Mouse (Mus musculus) ES-Bruce4 (cell line): ENCODE data around the gene Mamdc2. TPM values are rescaled to one million over a fixed set of nuclear protein-coding genes. Genes with fewer than 3 reads are reported as not detected.

Experiments
- H3K27ac ChIP-seq: 2 replicates; pipeline ENCODE4 v1.5.1; 2012; ENCODE audit warnings: low read length, inconsistent platforms; ENCODE audit not compliant: insufficient read depth
- H3K27me3 ChIP-seq: 2 replicates; pipeline ENCODE4 v1.6.1; 2012; ENCODE audit warnings: mild to moderate bottlenecking, low read length, inconsistent platforms; ENCODE audit not compliant: control insufficient read depth, poor library complexity, insufficient read depth, severe bottlenecking
- H3K36me3 ChIP-seq: 2 replicates; pipeline ENCODE4 v1.6.1; 2012; ENCODE audit warnings: inconsistent platforms, mild to moderate bottlenecking, low read length, moderate library complexity; ENCODE audit not compliant: control insufficient read depth, poor library complexity, insufficient read depth, severe bottlenecking
- H3K4me1 ChIP-seq: one replicate; pipeline ENCODE4 v1.8.1; 2011; ENCODE audit warnings: low read length; ENCODE audit not compliant: control insufficient read depth, insufficient read depth
- H3K4me3 ChIP-seq: 2 replicates; pipeline ENCODE4 v1.5.1; 2011; ENCODE audit warnings: low read depth, mild to moderate bottlenecking, low read length
- H3K9ac ChIP-seq: 2 replicates; pipeline ENCODE4 v1.6.1; 2012; ENCODE audit warnings: low read depth, mild to moderate bottlenecking, inconsistent platforms; ENCODE audit not compliant: poor library complexity, severe bottlenecking
- H3K9me3 ChIP-seq: replicated peaks from 2 replicates; pipeline ENCODE4 v1.6.1; 2012; ENCODE audit warnings: mild to moderate bottlenecking, low read length, inconsistent platforms; ENCODE audit not compliant: control insufficient read depth, poor library complexity, insufficient read depth, severe bottlenecking
- CTCF ChIP-seq: IDR thresholded peaks from one replicate; pipeline ENCODE4 v1.8.1; 2011; ENCODE audit warnings: low read depth, low read length
- EP300 ChIP-seq: IDR thresholded peaks from 2 replicates; pipeline ENCODE4 v1.6.1; 2011; ENCODE audit warnings: low read depth, low read length; ENCODE audit not compliant: insufficient read depth
- POLR2A ChIP-seq: IDR thresholded peaks from one replicate; pipeline ENCODE4 v1.8.1; 2011; ENCODE audit warnings: low read length; ENCODE audit not compliant: insufficient read depth
- polyA plus RNA-seq: library from polyadenylated mRNA; stranded (reverse); fragments of >200 nt; gene quantifications from 2 replicates; pipeline ENCODE4 v1.2.4, GENCODE M21; 2011; ENCODE audit warnings: low read depth; ENCODE audit not compliant: missing spikeins, insufficient read depth, insufficient read length

The Mamdc2 gene
- polyA plus RNA-seq, 1 experiment: 0.25 TPM

DNA sequence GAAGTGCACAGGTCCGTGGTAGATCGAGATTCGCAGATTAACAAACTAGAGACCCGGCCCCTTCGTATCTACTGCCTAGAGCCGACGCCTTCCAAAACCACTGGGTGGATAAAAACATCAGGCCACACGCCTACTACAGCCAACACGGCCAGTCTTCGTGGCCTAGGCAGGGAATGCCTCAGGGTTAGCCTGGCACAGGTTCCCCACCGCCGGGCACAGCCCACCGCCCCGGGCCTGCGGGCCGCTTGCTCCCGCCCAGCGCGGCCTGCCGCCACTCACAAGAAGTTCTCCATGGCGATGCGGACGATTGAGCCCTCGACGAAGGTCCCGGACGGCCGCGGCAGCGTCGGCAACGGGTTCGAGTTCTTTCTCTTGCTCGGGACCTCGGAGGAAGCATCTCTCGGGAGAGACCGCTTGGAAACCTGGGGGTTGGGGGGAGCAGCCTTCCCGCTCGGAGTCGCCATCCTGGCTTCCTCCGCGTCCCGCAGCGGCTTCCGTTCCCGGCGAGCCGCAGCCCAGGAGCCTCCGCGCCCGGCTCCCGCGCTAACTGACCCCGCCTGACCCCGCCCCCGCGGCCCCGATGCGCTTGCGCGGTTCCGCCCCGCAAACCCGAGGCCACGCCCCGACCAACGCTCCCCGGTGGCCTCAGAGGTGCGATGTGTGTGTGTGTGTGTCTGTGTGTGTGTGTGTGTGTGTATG is 174.7 kb downstream of the Mamdc2 start, which contains the start of gene Smc5:
Smc5 (minus strand) TSS at position 543 of the 699 bp plus-strand sequence.
- peak within 1 kb of the TSS; percentile 74 for H3K9ac ChIP-seq
- no peak for TF ChIP-seq CTCF
- peak; percentile 31 for TF ChIP-seq POLR2A
- no peak for TF ChIP-seq EP300
- no peak within 1 kb of the TSS for H3K27ac ChIP-seq
- H3K9me3 ChIP-seq: no peaks in the 10 kb centered on the region
- H3K27me3 ChIP-seq: no peaks in the 10 kb centered on the region
- no peaks in the 10 kb centered on the region for H3K4me1 ChIP-seq
- H3K36me3 ChIP-seq: peaks cover 2% of the 10 kb centered on the region
- peak within 1 kb of the TSS; percentile 69 for H3K4me3 ChIP-seq

DNA sequence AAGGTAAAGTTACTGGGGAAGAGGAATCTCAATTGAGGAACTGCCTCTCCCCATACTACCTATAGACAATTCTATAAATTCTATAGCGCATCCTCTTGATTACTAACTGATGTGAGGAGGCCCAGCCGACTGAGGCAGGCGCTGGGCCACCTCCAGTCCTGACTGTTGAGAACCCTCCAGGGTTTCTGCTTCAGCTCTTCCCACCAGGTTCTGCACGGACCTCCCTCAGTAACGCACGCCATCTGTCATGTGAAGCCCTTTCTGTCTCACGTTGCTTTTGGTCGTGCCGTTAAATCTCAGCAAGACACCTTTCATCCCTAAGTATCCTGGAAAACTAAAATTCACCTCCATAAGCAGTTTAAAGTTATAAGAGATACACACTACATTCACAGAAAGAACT is 191.5 kb downstream of the Mamdc2 start:
- Histone ChIP-seq H3K4me3 (no peak overlapping the region), H3K36me3 (peaks cover 32% of the 10 kb centered on the region), H3K27ac (no peak overlapping the region), H3K9ac (no peak overlapping the region), H3K27me3 (no peaks in the 10 kb centered on the region), H3K9me3 (no peaks in the 10 kb centered on the region), H3K4me1 (no peaks in the 10 kb centered on the region)
- TF ChIP-seq EP300 (no peak), POLR2A (no peak), CTCF (no peak)

Other genes with a start within 250 kb of the Mamdc2 start
- gene Smc5, start 174.5 kb downstream of the Mamdc2 start, polyA plus RNA-seq: 132 and 135 TPM in 2 replicates
- gene 1700028P14Rik, start 204.4 kb upstream of the Mamdc2 start, polyA plus RNA-seq: not detected in 2 replicates
- gene Ptar1, start 239.0 kb upstream of the Mamdc2 start, polyA plus RNA-seq: 43.9 and 53.5 TPM in 2 replicates